Mouse (Mus musculus): ENCODE results near the gene Ppfia2. TPM values are rescaled to one million over a fixed set of nuclear protein-coding genes. Genes with fewer than 3 reads are reported as not detected.

The Ppfia2 gene
- polyA plus RNA-seq, 1 experiment from 2014 or later = 5.1 TPM

DNA sequence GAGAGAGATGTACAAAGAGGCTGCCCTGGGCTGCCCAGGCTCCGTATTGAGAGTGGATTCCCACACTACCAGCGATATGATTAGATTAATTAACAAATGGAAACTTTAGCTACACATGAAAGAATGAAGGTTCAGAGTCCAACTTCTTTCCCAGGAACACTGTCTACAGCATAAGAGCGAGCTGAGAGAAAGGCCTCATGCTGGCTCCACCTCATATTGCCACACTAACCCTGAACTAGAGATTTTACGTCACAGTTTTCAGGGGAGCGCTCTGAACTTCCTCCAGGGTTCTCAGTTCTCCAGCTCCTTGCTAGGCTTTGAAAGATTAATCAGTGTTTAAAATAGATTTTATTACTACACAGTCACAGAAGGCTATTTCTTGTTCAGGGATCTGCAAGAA lies 471.2 kb downstream of the Ppfia2 start:
- ATAC-seq (ENCODE audit: insufficient read depth, low FRiP score, low TSS enrichment) (no peak), DNase-seq (ENCODE audit: low spot score) (no peak)
- H3K9ac ChIP-seq (ENCODE audit: low read length) = no peak overlapping the region
- WGBS = 83% methylated on average over 5 of the region's 5 CpGs
- H3K9me3 ChIP-seq (ENCODE audit: control insufficient read depth, low read length) = no peaks in the 10 kb centered on the region
- H3K4me3 ChIP-seq (ENCODE audit: low read depth, low read length) = no peak overlapping the region
- H3K36me3 ChIP-seq (ENCODE audit: control insufficient read depth, insufficient read depth, low read length) = no peaks in the 10 kb centered on the region
- no peak overlapping the region for H3K27ac ChIP-seq (ENCODE audit: low read depth, low read length)
- H3K4me1 ChIP-seq (ENCODE audit: control insufficient read depth, insufficient read depth, low read length) = no peaks in the 10 kb centered on the region
- no peaks in the 10 kb centered on the region for H3K27me3 ChIP-seq (ENCODE audit: control insufficient read depth, insufficient read depth, low read length)
- H3K4me2 ChIP-seq (ENCODE audit: low read depth) = no peak overlapping the region

DNA sequence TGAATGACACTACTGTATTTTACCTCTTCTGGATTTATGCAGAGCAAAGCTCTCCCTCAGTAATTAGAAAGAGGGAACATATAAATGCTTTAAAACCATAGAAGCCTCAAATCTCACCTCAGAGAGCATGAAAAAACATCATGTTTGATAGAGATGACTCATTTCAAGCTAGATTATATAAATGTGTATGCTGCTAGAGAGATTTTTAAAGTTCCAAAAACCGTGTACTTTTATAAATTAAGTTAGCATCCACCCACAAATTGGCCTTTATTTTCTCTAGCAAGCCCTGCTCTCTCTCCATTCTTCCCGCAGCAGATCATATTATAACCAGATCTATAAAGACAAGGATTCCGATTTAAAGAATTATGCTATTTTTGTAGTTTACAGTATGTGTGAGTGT lies 488.9 kb downstream of the Ppfia2 start:
- Histone ChIP-seq H3K27me3 (ENCODE audit: control insufficient read depth, insufficient read depth, low read length) (no peaks in the 10 kb centered on the region), H3K4me3 (ENCODE audit: low read depth, low read length) (no peak overlapping the region), H3K9ac (ENCODE audit: low read length) (no peak overlapping the region), H3K27ac (ENCODE audit: low read depth, low read length) (no peak overlapping the region), H3K9me3 (ENCODE audit: control insufficient read depth, low read length) (no peaks in the 10 kb centered on the region), H3K4me1 (ENCODE audit: control insufficient read depth, insufficient read depth, low read length) (no peaks in the 10 kb centered on the region), H3K4me2 (ENCODE audit: low read depth) (no peak overlapping the region), H3K36me3 (ENCODE audit: control insufficient read depth, insufficient read depth, low read length) (no peaks in the 10 kb centered on the region)
- DNase-seq (ENCODE audit: low spot score) = no peak
- ATAC-seq (ENCODE audit: insufficient read depth, low FRiP score, low TSS enrichment) = no peak
- 86% methylated on average over 3 of the region's 3 CpGs for WGBS

DNA sequence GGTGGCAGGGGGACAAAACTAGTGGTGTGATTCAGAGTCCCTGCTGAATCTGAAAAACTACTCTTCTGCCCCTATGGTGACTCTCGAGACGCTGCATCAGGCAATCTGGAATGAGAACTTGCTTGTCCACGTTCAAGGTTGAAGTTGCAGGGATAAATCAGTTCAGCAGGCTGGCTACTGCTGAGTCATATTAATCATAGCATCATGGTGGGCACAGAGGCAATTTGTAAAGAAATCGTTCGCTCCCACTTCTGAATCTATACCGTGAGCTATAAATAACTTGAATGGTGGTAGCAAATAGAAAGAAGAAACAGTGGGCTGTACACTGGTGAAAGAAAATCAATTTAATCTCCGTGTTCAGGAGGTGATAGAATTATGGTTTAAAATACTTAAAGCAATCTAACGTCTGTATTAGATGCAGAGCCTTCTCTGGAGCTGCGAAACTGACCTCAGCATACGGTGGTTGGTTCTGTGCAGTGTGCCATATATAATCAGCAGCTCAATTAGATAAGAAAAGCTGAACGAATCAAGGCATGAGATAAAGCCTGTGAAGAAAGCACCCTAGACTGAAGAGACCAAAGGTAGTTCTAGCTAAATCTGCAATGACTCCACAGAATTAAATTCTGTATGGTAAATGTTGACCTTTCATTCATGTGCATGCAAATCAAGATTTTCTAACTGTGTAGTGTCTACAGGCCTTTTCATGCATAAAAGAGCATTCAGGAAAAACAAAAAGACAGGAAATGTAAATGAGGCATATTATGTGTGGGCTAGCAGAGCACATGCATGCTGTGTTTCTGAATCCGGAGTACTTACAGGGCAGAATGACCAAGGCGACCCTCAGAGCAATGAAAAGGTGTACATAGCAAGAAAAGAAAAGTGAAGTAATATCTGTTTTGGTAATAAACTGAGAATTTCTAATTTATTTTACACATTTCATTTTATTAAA lies 505.3 kb downstream of the Ppfia2 start:
- 48% methylated on average over 13 of the region's 13 CpGs for WGBS
- Histone ChIP-seq H3K27ac (ENCODE audit: low read depth, low read length) (no peak overlapping the region), H3K4me2 (ENCODE audit: low read depth) (no peak overlapping the region), H3K4me3 (ENCODE audit: low read depth, low read length) (no peak overlapping the region), H3K4me1 (ENCODE audit: control insufficient read depth, insufficient read depth, low read length) (0 out of 2 replicates have a peak, but pooled peaks cover 5% of the 10 kb centered on the region), H3K9me3 (ENCODE audit: control insufficient read depth, low read length) (no peaks in the 10 kb centered on the region), H3K36me3 (ENCODE audit: control insufficient read depth, insufficient read depth, low read length) (no peaks in the 10 kb centered on the region), H3K9ac (ENCODE audit: low read length) (no peak overlapping the region), H3K27me3 (ENCODE audit: control insufficient read depth, insufficient read depth, low read length) (no peaks in the 10 kb centered on the region)
- peak; percentile 11 for DNase-seq (ENCODE audit: low spot score)
- ATAC-seq (ENCODE audit: insufficient read depth, low FRiP score, low TSS enrichment) = peak; percentile 61

Data from neural tube, embryonic 11.5 days (tissue).